ENCODE assay signal across 24 mouse cellular contexts in genomic region chr3:95932566-95932965, GRCm38 (mm10). TPM values are rescaled to one million over a fixed set of nuclear protein-coding genes. Genes with fewer than 3 reads are reported as not detected.
A peak's percentile ranks its signal among the peaks of the same experiment; 100 is the strongest.
DNase-seq lines count a peak whose midpoint lies in the region; ATAC-seq and TF ChIP-seq lines count a peak whose summit lies in the region.
"Had no signal": no experiment of that assay in that cellular context is flagged by ENCODE, and none has a peak within 500 bp of the region (broad histone marks: within the 10 kb centered on the region; RNA-seq: fewer than 3 reads in every experiment).

No protein-coding gene starts in this region.

- H3K36me3 ChIP-seq in forebrain, embryonic 10.5 days (replicated peaks): peaks cover 58% of the 10 kb centered on the region
- H3K36me3 ChIP-seq in forebrain, postnatal 0 days (ENCODE audit: insufficient read depth): peaks cover 22% of the 10 kb centered on the region
- H3K36me3 ChIP-seq in kidney, embryonic 16.5 days (ENCODE audit: insufficient read depth, low read length): peaks cover 32% of the 10 kb centered on the region
- peaks cover 55% of the 10 kb centered on the region for H3K36me3 ChIP-seq in midbrain, embryonic 10.5 days
- H3K36me3 ChIP-seq in midbrain, embryonic 15.5 days (replicated peaks): peaks cover 10% of the 10 kb centered on the region; the same call in 1 of the 2 replicates
- H3K36me3 ChIP-seq in limb, embryonic 13.5 days: peaks cover 37% of the 10 kb centered on the region

- H3K4me2 ChIP-seq in forebrain, postnatal 0 days (ENCODE audit: low read depth): no peak overlapping the region
- no peak overlapping the region for H3K4me2 ChIP-seq in kidney, embryonic 16.5 days (replicated peaks; ENCODE audit: low read depth, low read length)
- H3K4me2 ChIP-seq in midbrain, embryonic 15.5 days: no peak overlapping the region
- peak overlapping the region; percentile 4; the same call in 1 of the 2 replicates for H3K4me2 ChIP-seq in limb, embryonic 13.5 days (replicated peaks)
- H3K4me2 ChIP-seq: hindbrain, embryonic 13.5 days; intestine, embryonic 15.5 days; stomach, embryonic 15.5 days had no signal

- peaks cover 25% of the 10 kb centered on the region for H3K4me1 ChIP-seq in forebrain, embryonic 10.5 days
- H3K4me1 ChIP-seq in forebrain, postnatal 0 days (ENCODE audit: insufficient read depth): no peaks in the 10 kb centered on the region
- H3K4me1 ChIP-seq in kidney, embryonic 16.5 days (ENCODE audit: insufficient read depth, low read length): peaks cover 17% of the 10 kb centered on the region
- H3K4me1 ChIP-seq in midbrain, embryonic 10.5 days: peaks cover 26% of the 10 kb centered on the region
- peaks cover 12% of the 10 kb centered on the region for H3K4me1 ChIP-seq in midbrain, embryonic 15.5 days
- peaks cover 12% of the 10 kb centered on the region for H3K4me1 ChIP-seq in limb, embryonic 13.5 days

- H3K4me3 ChIP-seq in forebrain, embryonic 10.5 days: peak overlapping the region; percentile 20; the same call in 1 of the 2 replicates
- no peak overlapping the region for H3K4me3 ChIP-seq in forebrain, postnatal 0 days (ENCODE audit: low read depth, low read length)
- H3K4me3 ChIP-seq in kidney, embryonic 16.5 days (ENCODE audit: low read length): no peak overlapping the region
- peak overlapping the region; percentile 19; the same call in 1 of the 2 replicates for H3K4me3 ChIP-seq in midbrain, embryonic 10.5 days
- H3K4me3 ChIP-seq in midbrain, embryonic 15.5 days: no peak overlapping the region
- no peak overlapping the region for H3K4me3 ChIP-seq in limb, embryonic 13.5 days
- H3K4me3 ChIP-seq: hindbrain, embryonic 13.5 days; intestine, embryonic 15.5 days; layer of hippocampus, adult 2 months; megakaryocyte, embryonic 14.5 days; stomach, embryonic 15.5 days had no signal

- TF ChIP-seq CTCF in forebrain, postnatal 0 days (IDR thresholded peaks at IDR 0.05; ENCODE audit: low read depth): no peak

- WGBS in forebrain, embryonic 10.5 days: 94% methylated on average over 7 of the region's 7 CpGs
- whole genome bisulfite sequencing in forebrain, postnatal 0 days: 92% methylated on average over 7 of the region's 7 CpGs
- 79% methylated on average over 7 of the region's 7 CpGs for WGBS in kidney, embryonic 16.5 days
- WGBS in midbrain, embryonic 10.5 days: 93% methylated on average over 7 of the region's 7 CpGs
- 92% methylated on average over 7 of the region's 7 CpGs for WGBS in midbrain, embryonic 15.5 days
- 92% methylated on average over 7 of the region's 7 CpGs for WGBS in limb, embryonic 13.5 days

- no peaks in the 10 kb centered on the region for H3K9me3 ChIP-seq in forebrain, embryonic 10.5 days
- H3K9me3 ChIP-seq in forebrain, postnatal 0 days (ENCODE audit: low read length): no peaks in the 10 kb centered on the region
- H3K9me3 ChIP-seq in kidney, embryonic 16.5 days (ENCODE audit: low read length): no peaks in the 10 kb centered on the region
- no peaks in the 10 kb centered on the region for H3K9me3 ChIP-seq in midbrain, embryonic 10.5 days (replicated peaks)
- no peaks in the 10 kb centered on the region for H3K9me3 ChIP-seq in midbrain, embryonic 15.5 days
- no peaks in the 10 kb centered on the region for H3K9me3 ChIP-seq in limb, embryonic 13.5 days
- H3K9me3 ChIP-seq: G1E; hindbrain, embryonic 13.5 days; intestine, embryonic 15.5 days; megakaryocyte, embryonic 14.5 days; stomach, embryonic 15.5 days had no signal

- no peak for ATAC-seq in forebrain, postnatal 0 days
- ATAC-seq in kidney, embryonic 16.5 days (ENCODE audit: low FRiP score, low TSS enrichment): no peak
- no peak for ATAC-seq in midbrain, embryonic 15.5 days (replicated peaks)
- no peak for ATAC-seq in limb, embryonic 13.5 days (ENCODE audit: low FRiP score, low read depth)
- ATAC-seq: forebrain, embryonic 14.5 days; intestine, embryonic 15.5 days; midbrain, embryonic 16.5 days had no signal

- H3K9ac ChIP-seq in forebrain, postnatal 0 days: no peak overlapping the region
- no peak overlapping the region for H3K9ac ChIP-seq in kidney, embryonic 16.5 days (replicated peaks; ENCODE audit: low read length)
- H3K9ac ChIP-seq in midbrain, embryonic 15.5 days: no peak overlapping the region
- no peak overlapping the region for H3K9ac ChIP-seq in limb, embryonic 13.5 days
- H3K9ac ChIP-seq: hindbrain, embryonic 13.5 days; intestine, embryonic 15.5 days; stomach, embryonic 15.5 days had no signal

- H3K27ac ChIP-seq in forebrain, embryonic 10.5 days: no peak overlapping the region
- H3K27ac ChIP-seq in forebrain, postnatal 0 days (ENCODE audit: low read depth, low read length): no peak overlapping the region
- no peak overlapping the region for H3K27ac ChIP-seq in kidney, embryonic 16.5 days (ENCODE audit: low read length)
- no peak overlapping the region for H3K27ac ChIP-seq in midbrain, embryonic 10.5 days (replicated peaks)
- no peak overlapping the region for H3K27ac ChIP-seq in midbrain, embryonic 15.5 days
- H3K27ac ChIP-seq in limb, embryonic 13.5 days: no peak overlapping the region
- H3K27ac ChIP-seq: hindbrain, embryonic 13.5 days; intestine, embryonic 15.5 days; layer of hippocampus, adult 2 months; stomach, embryonic 15.5 days had no signal

- H3K27me3 ChIP-seq in forebrain, embryonic 10.5 days (ENCODE audit: poor library complexity, severe bottlenecking): no peaks in the 10 kb centered on the region
- no peaks in the 10 kb centered on the region for H3K27me3 ChIP-seq in forebrain, postnatal 0 days (ENCODE audit: insufficient read depth, low read length)
- no peaks in the 10 kb centered on the region for H3K27me3 ChIP-seq in kidney, embryonic 16.5 days (ENCODE audit: insufficient read depth, low read length)
- H3K27me3 ChIP-seq in midbrain, embryonic 10.5 days (ENCODE audit: low read depth, poor library complexity, severe bottlenecking): no peaks in the 10 kb centered on the region
- no peaks in the 10 kb centered on the region for H3K27me3 ChIP-seq in midbrain, embryonic 15.5 days (replicated peaks)
- H3K27me3 ChIP-seq in limb, embryonic 13.5 days: no peaks in the 10 kb centered on the region
- H3K27me3 ChIP-seq: hindbrain, embryonic 13.5 days; intestine, embryonic 15.5 days; megakaryocyte, embryonic 14.5 days; stomach, embryonic 15.5 days had no signal

- no peak for DNase-seq in forebrain, embryonic 10.5 days (ENCODE audit: extremely low spot score, low spot score)
- no peak for DNase-seq in forebrain, postnatal 0 days
- DNase-seq in kidney, adult 18-20 months: peak; percentile 28
- no peak for DNase-seq in midbrain, embryonic 10.5 days (ENCODE audit: low spot score)
- no peak for DNase-seq in lung, postnatal 14 days
- DNase-seq: adrenal gland, postnatal 25 days; cerebellum, adult 11 months; cerebellum, postnatal 14 days; embryo, embryonic 11 days; gastrocnemius, postnatal 36 days; heart, postnatal 10 days; right cerebral cortex, postnatal 25 days; thymus, adult 18-20 months had no signal

RNA-seq across cellular contexts. Expression of gene Anp32e, which starts 3.5 kb away (rescaled TPM):
- 421 and 423 TPM in 2 replicates for polyA plus RNA-seq in forebrain, embryonic 10.5 days (2016; fragmentation: Nextera tagmentation; extraction: Ambion mirVana)
- total RNA-seq in forebrain, postnatal 0 days (2014; rRNA removed): 27.5 and 34.4 TPM in 2 replicates
- 84.1 and 109 TPM in 2 replicates for polyA plus RNA-seq in forebrain, postnatal 0 days (2015; fragmentation: Nextera tagmentation; extraction: Ambion mirVana)
- polyA plus RNA-seq in kidney, embryonic 16.5 days (2015; fragmentation: Nextera tagmentation; extraction: Ambion mirVana): 206 and 252 TPM in 2 replicates
- polyA plus RNA-seq in midbrain, embryonic 10.5 days (2016; fragmentation: Nextera tagmentation; extraction: Ambion mirVana): 366 and 378 TPM in 2 replicates
- polyA plus RNA-seq in midbrain, embryonic 15.5 days (2015; fragmentation: Nextera tagmentation; extraction: Ambion mirVana): 116 and 123 TPM in 2 replicates
- polyA plus RNA-seq in limb, embryonic 13.5 days (2015; fragmentation: Nextera tagmentation; extraction: Ambion mirVana): 231 and 249 TPM in 2 replicates

RNA-seq across cellular contexts. Expression of gene Car14, which starts 28.1 kb away (rescaled TPM):
- polyA plus RNA-seq in forebrain, embryonic 10.5 days (2016; fragmentation: Nextera tagmentation; extraction: Ambion mirVana): 98.8 and 119 TPM in 2 replicates
- total RNA-seq in forebrain, postnatal 0 days (2014; rRNA removed): 5.0 and 9.4 TPM in 2 replicates
- 11.2 and 12.8 TPM in 2 replicates for polyA plus RNA-seq in forebrain, postnatal 0 days (2015; fragmentation: Nextera tagmentation; extraction: Ambion mirVana)
- polyA plus RNA-seq in kidney, embryonic 16.5 days (2015; fragmentation: Nextera tagmentation; extraction: Ambion mirVana): 21.0 and 22.5 TPM in 2 replicates
- polyA plus RNA-seq in midbrain, embryonic 10.5 days (2016; fragmentation: Nextera tagmentation; extraction: Ambion mirVana): 67.7 and 93.9 TPM in 2 replicates
- polyA plus RNA-seq in midbrain, embryonic 15.5 days (2015; fragmentation: Nextera tagmentation; extraction: Ambion mirVana): 10.6 and 11.1 TPM in 2 replicates
- 36.8 and 37.0 TPM in 2 replicates for polyA plus RNA-seq in limb, embryonic 13.5 days (2015; fragmentation: Nextera tagmentation; extraction: Ambion mirVana)
- polyA plus RNA-seq: G1E had no signal

RNA-seq across cellular contexts. Expression of gene Aph1a, which starts 38.8 kb away (rescaled TPM):
- polyA plus RNA-seq in forebrain, embryonic 10.5 days (2016; fragmentation: Nextera tagmentation; extraction: Ambion mirVana): 28.7 and 29.2 TPM in 2 replicates
- 59.3 and 77.2 TPM in 2 replicates for total RNA-seq in forebrain, postnatal 0 days (2014; rRNA removed)
- polyA plus RNA-seq in forebrain, postnatal 0 days (2015; fragmentation: Nextera tagmentation; extraction: Ambion mirVana): 44.3 and 46.0 TPM in 2 replicates
- polyA plus RNA-seq in kidney, embryonic 16.5 days (2015; fragmentation: Nextera tagmentation; extraction: Ambion mirVana): 41.3 and 44.1 TPM in 2 replicates
- 31.1 and 37.4 TPM in 2 replicates for polyA plus RNA-seq in midbrain, embryonic 10.5 days (2016; fragmentation: Nextera tagmentation; extraction: Ambion mirVana)
- 34.3 and 36.1 TPM in 2 replicates for polyA plus RNA-seq in midbrain, embryonic 15.5 days (2015; fragmentation: Nextera tagmentation; extraction: Ambion mirVana)
- 30.2 and 30.9 TPM in 2 replicates for polyA plus RNA-seq in limb, embryonic 13.5 days (2015; fragmentation: Nextera tagmentation; extraction: Ambion mirVana)

RNA-seq across cellular contexts. Expression of gene BC028528, which starts 40.8 kb away (rescaled TPM):
- 7.2 and 7.6 TPM in 2 replicates for polyA plus RNA-seq in forebrain, embryonic 10.5 days (2016; fragmentation: Nextera tagmentation; extraction: Ambion mirVana)
- 5.7 and 9.9 TPM in 2 replicates for total RNA-seq in forebrain, postnatal 0 days (2014; rRNA removed)
- 14.9 and 18.4 TPM in 2 replicates for polyA plus RNA-seq in forebrain, postnatal 0 days (2015; fragmentation: Nextera tagmentation; extraction: Ambion mirVana)
- 38.8 and 45.7 TPM in 2 replicates for polyA plus RNA-seq in kidney, embryonic 16.5 days (2015; fragmentation: Nextera tagmentation; extraction: Ambion mirVana)
- 8.1 and 9.6 TPM in 2 replicates for polyA plus RNA-seq in midbrain, embryonic 10.5 days (2016; fragmentation: Nextera tagmentation; extraction: Ambion mirVana)
- polyA plus RNA-seq in midbrain, embryonic 15.5 days (2015; fragmentation: Nextera tagmentation; extraction: Ambion mirVana): 18.8 and 22.2 TPM in 2 replicates
- polyA plus RNA-seq in limb, embryonic 13.5 days (2015; fragmentation: Nextera tagmentation; extraction: Ambion mirVana): 14.5 and 16.1 TPM in 2 replicates
- polyA plus RNA-seq: G1E had no signal

RNA-seq across cellular contexts. Expression of gene Ciart, which starts 50.5 kb away (rescaled TPM):
- polyA plus RNA-seq in forebrain, embryonic 10.5 days (2016; fragmentation: Nextera tagmentation; extraction: Ambion mirVana): 9.1 and 11.8 TPM in 2 replicates
- total RNA-seq in forebrain, postnatal 0 days (2014; rRNA removed): 3.4 and 5.9 TPM in 2 replicates
- 8.2 and 11.2 TPM in 2 replicates for polyA plus RNA-seq in forebrain, postnatal 0 days (2015; fragmentation: Nextera tagmentation; extraction: Ambion mirVana)
- polyA plus RNA-seq in kidney, embryonic 16.5 days (2015; fragmentation: Nextera tagmentation; extraction: Ambion mirVana): 5.8 and 6.0 TPM in 2 replicates
- polyA plus RNA-seq in midbrain, embryonic 10.5 days (2016; fragmentation: Nextera tagmentation; extraction: Ambion mirVana): 7.9 and 12.3 TPM in 2 replicates
- polyA plus RNA-seq in midbrain, embryonic 15.5 days (2015; fragmentation: Nextera tagmentation; extraction: Ambion mirVana): 5.0 and 5.3 TPM in 2 replicates
- 9.7 and 10.2 TPM in 2 replicates for polyA plus RNA-seq in limb, embryonic 13.5 days (2015; fragmentation: Nextera tagmentation; extraction: Ambion mirVana)

Comparison
In these comparisons a context has a peak if more than half of its experiments do, and no peak if none do; other contexts are left out.
1. H3K4me3 ChIP-seq: peak in forebrain, embryonic 10.5 days (single experiment) and midbrain, embryonic 10.5 days (single experiment); none in forebrain, postnatal 0 days (single experiment), kidney, embryonic 16.5 days (single experiment), midbrain, embryonic 15.5 days (single experiment) and limb, embryonic 13.5 days (single experiment).